Mouse (Mus musculus) hindbrain, postnatal 0 days (tissue): ENCODE measurements at regions not wholly inside any gene's neighbourhood (a gene's known extent, or its start where the extent isn't known, plus 50 kb on each side); places are given as distances from the start of the nearest gene placed in this dataset.
A peak's percentile ranks its signal among the peaks of the same experiment; 100 is the strongest.

Source experiments
- ATAC-seq: fragments of 200-750 bp; cut with Nextera tagmentation; 2 replicates; pipeline ENCODE4 v1.8.0; 2017; ENCODE audit warnings: mild to moderate bottlenecking, moderate TSS enrichment, moderate library complexity
- DNase-seq: peaks from one replicate; pipeline ENCODE4 v3.0.0-alpha.2; 2015; ENCODE audit warnings: low spot score
- H3K27ac ChIP-seq: fragments of 300-500 bp; sonication (generic); 2 replicates; pipeline ENCODE4 v1.5.1; 2014; ENCODE audit warnings: mild to moderate bottlenecking
- H3K27me3 ChIP-seq: fragments of 300-500 bp; sonication (generic); 2 replicates; pipeline ENCODE4 v1.6.1; 2014; ENCODE audit warnings: low read length, mixed read lengths; ENCODE audit not compliant: insufficient read depth
- H3K36me3 ChIP-seq: fragments of 300-500 bp; sonication (generic); 2 replicates; pipeline ENCODE4 v1.6.1; 2014; ENCODE audit warnings: low read length, mixed read lengths; ENCODE audit not compliant: insufficient read depth
- H3K4me1 ChIP-seq: fragments of 300-500 bp; sonication (generic); 2 replicates; pipeline ENCODE4 v1.6.1; 2014; ENCODE audit warnings: antibody characterized with exemption, low read length, mixed read lengths; ENCODE audit not compliant: insufficient read depth
- H3K4me2 ChIP-seq: fragments of 300-500 bp; sonication (generic); 2 replicates; pipeline ENCODE4 v1.6.1; 2014; ENCODE audit warnings: low read depth, mild to moderate bottlenecking, low read length, moderate library complexity, mixed read lengths
- H3K4me3 ChIP-seq: fragments of 300-500 bp; sonication (generic); 2 replicates; pipeline ENCODE4 v1.5.1; 2014; ENCODE audit warnings: low read length
- H3K9ac ChIP-seq: fragments of 300-500 bp; sonication (generic); replicated peaks from 2 replicates; pipeline ENCODE4 v1.6.1; 2014; ENCODE audit warnings: mild to moderate bottlenecking, low read length, moderate library complexity, mixed read lengths
- H3K9me3 ChIP-seq: fragments of 300-500 bp; sonication (generic); 2 replicates; pipeline ENCODE4 v1.6.1; 2016; ENCODE audit warnings: low read length, mixed read lengths
- CTCF ChIP-seq: IDR thresholded peaks from 2 replicates; pipeline ENCODE4 v1.5.1; 2016; ENCODE audit warnings: antibody characterized with exemption, control low read depth, low read depth
- WGBS: fragments of 180-500 bp; shearing (Covaris S2); extraction: QIAGEN DNeasy Blood & Tissue Kit; methylation state at CpG from one replicate; pipeline ENCODE4 v1.1.7; 2014; 5-methylcytosine and 5-hydroxymethylcytosine counted together

DNA sequence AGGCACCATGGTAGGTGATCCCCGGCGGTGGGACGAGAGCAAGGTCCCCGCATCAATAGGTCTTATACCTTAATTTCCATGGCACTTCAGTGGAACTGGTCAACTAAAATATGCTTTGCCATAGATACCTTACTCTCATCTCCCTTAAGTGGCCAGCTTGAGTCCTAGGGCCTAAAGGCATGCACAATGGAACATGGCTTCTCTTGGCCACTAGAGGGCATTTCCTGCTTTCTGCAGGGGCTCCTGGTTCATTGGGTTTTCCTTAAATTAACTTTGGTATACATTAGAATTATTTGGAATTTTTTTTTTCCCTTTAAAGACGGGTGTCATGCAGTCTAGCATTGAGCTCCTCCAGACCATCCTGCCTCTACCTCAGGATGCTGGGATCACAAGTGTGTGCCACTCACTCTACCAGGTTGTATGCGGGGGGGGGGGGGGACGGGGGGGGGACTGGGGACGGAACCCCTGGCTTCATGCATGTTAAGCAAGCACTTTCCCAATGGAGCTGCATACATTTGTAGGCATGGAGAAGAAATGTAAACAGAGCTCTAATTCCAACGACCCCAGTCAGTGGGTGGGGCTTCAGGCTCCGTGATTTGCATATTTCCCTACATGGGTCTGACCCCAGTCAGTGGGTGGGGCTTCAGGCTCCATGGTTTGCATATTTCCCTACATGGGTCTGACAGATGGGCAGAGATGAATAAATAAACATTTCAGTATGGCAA is 113.4 kb upstream of the Cpm start:
- DNase-seq, result peak; percentile 73
- 60% methylated on average over 10 of the region's 10 CpGs for WGBS
- Histone ChIP-seq H3K9ac (no peak overlapping the region), H3K4me3 (no peak overlapping the region), H3K27ac (no peak overlapping the region), H3K4me1 (no peaks in the 10 kb centered on the region), H3K27me3 (no peaks in the 10 kb centered on the region), H3K9me3 (no peaks in the 10 kb centered on the region), H3K36me3 (no peaks in the 10 kb centered on the region), H3K4me2 (no peak overlapping the region)
- peak; percentile 53 for ATAC-seq
- peak; percentile 76 for TF ChIP-seq CTCF

DNA sequence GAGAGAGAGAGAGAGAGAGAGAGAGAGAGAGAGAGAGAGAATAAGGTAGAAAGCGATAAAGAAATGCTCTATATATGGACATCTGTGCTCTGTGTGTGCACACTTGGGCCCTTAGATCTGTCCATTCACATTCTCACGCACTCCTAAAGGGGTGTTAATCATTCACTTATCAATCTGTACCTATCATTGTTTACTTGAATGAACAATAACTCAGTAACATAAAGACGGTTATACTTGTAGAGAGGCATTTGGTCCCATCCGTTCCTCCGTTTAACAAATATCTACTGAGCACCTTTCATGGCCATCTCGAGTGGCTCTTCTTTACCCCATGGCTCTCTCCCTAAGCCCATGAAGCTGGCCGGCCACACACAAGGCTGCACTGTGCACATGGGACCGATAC is 114.3 kb upstream of the Cpm start:
- Histone ChIP-seq H3K27ac (no peak overlapping the region), H3K9me3 (no peaks in the 10 kb centered on the region), H3K4me1 (no peaks in the 10 kb centered on the region), H3K4me3 (no peak overlapping the region), H3K4me2 (no peak overlapping the region), H3K27me3 (no peaks in the 10 kb centered on the region), H3K36me3 (no peaks in the 10 kb centered on the region), H3K9ac (no peak overlapping the region)
- no peak for TF ChIP-seq CTCF
- ATAC-seq, result no peak
- no peak for DNase-seq
- 94% methylated on average over 8 of the region's 8 CpGs for WGBS

DNA sequence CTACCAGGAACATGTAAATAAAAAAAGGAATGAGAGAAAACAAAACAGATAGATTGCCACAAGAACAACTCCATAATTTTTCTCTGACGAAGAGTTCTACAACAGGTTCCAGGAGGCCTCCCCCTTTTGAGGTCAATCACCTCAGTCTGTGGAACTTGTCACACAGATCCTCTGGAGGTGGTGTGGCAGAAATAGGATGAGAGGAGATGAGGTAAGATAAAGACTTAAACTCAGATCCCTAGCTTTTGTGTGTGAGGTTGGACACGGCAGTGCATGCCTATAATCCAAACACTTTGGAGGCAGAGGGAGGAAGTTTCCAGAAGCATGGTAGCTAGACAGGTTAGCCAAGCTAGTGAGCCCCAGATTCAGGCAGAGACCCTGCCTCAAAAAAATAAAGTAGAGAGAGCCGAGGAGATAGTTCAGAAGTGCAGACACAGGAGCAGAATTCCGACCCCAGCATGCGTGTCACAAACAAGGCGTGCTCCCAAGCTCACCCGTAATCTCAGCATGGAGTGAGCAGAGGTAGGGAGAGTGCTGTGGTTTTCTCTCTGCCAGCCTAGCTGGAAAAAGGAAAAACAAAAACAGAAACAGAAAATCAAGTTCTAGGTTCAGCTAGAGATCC is 115.3 kb upstream of the Cpm start:
- WGBS, result 93% methylated on average over 7 of the region's 7 CpGs
- Histone ChIP-seq H3K9me3 (no peaks in the 10 kb centered on the region), H3K9ac (no peak overlapping the region), H3K4me1 (no peaks in the 10 kb centered on the region), H3K36me3 (no peaks in the 10 kb centered on the region), H3K4me2 (no peak overlapping the region), H3K27ac (no peak overlapping the region), H3K27me3 (no peaks in the 10 kb centered on the region), H3K4me3 (no peak overlapping the region)
- no peak for TF ChIP-seq CTCF
- DNase-seq (no peak), ATAC-seq (no peak)

GRCm38 (mm10) chr10:117512424-117513257 is 116.7 kb upstream of the Cpm start:
- Histone ChIP-seq H3K27ac (no peak overlapping the region), H3K4me1 (no peaks in the 10 kb centered on the region), H3K4me2 (no peak overlapping the region), H3K4me3 (no peak overlapping the region), H3K9ac (no peak overlapping the region), H3K36me3 (no peaks in the 10 kb centered on the region), H3K27me3 (no peaks in the 10 kb centered on the region), H3K9me3 (no peaks in the 10 kb centered on the region)
- TF ChIP-seq CTCF, result no peak
- no peak for DNase-seq
- no peak for ATAC-seq
- WGBS, result 89% methylated on average over 9 of the region's 9 CpGs

GRCm38 (mm10) chr10:117511483-117512406 is 117.6 kb upstream of the Cpm start:
- DNase-seq, result no peak
- no peak for TF ChIP-seq CTCF

More at GRCm38 (mm10) chr10:117511483-117512406, 117.6 kb upstream of the Cpm start:
- WGBS, result 77% methylated on average over 8 of the region's 8 CpGs
- H3K4me2 ChIP-seq, result no peak overlapping the region
- no peak overlapping the region for H3K4me3 ChIP-seq
- no peaks in the 10 kb centered on the region for H3K4me1 ChIP-seq
- no peak overlapping the region for H3K9ac ChIP-seq
- H3K36me3 ChIP-seq, result no peaks in the 10 kb centered on the region
- no peaks in the 10 kb centered on the region for H3K9me3 ChIP-seq
- no peak for ATAC-seq
- no peaks in the 10 kb centered on the region for H3K27me3 ChIP-seq
- no peak overlapping the region for H3K27ac ChIP-seq
